Mouse (Mus musculus) limb, embryonic 10.5 days (tissue): ENCODE measurements at regions not wholly inside any gene's neighbourhood (a gene's known extent, or its start where the extent isn't known, plus 50 kb on each side); places are given as distances from the start of the nearest gene placed in this dataset.

ENCODE experiments used
- DNase-seq: peaks from one replicate; pipeline ENCODE4 v3.0.0-alpha.2; 2017; ENCODE audit warnings: low spot score
- H3K27ac ChIP-seq: fragments of 300-500 bp; sonication (generic); 2 replicates; pipeline ENCODE4 v1.5.1; 2016; ENCODE audit warnings: mild to moderate bottlenecking
- H3K27me3 ChIP-seq: fragments of 300-500 bp; sonication (generic); 2 replicates; pipeline ENCODE4 v1.6.1; 2016; ENCODE audit warnings: low read depth, mild to moderate bottlenecking; ENCODE audit not compliant: poor library complexity, severe bottlenecking
- H3K36me3 ChIP-seq: fragments of 300-500 bp; sonication (generic); 2 replicates; pipeline ENCODE4 v1.6.1; 2016; ENCODE audit warnings: mild to moderate bottlenecking, moderate library complexity
- H3K4me1 ChIP-seq: fragments of 300-500 bp; sonication (generic); 2 replicates; pipeline ENCODE4 v1.6.1; 2016
- H3K4me3 ChIP-seq: fragments of 300-500 bp; sonication (generic); 2 replicates; pipeline ENCODE4 v1.5.1; 2016; ENCODE audit warnings: mild to moderate bottlenecking, moderate library complexity
- H3K9me3 ChIP-seq: fragments of 300-500 bp; sonication (generic); replicated peaks from 2 replicates; pipeline ENCODE4 v1.6.1; 2016; ENCODE audit warnings: mild to moderate bottlenecking
- WGBS: fragments of 180-500 bp; shearing (Covaris S2); methylation state at CpG from one replicate; pipeline ENCODE4 v1.1.7; 2016; 5-methylcytosine and 5-hydroxymethylcytosine counted together

- H3K27me3 ChIP-seq, result no peaks in the 10 kb centered on the region
- H3K4me3 ChIP-seq, result no peak overlapping the region
- peak overlapping the region; percentile 83 for H3K27ac ChIP-seq
- peak; percentile 76 for DNase-seq
- peaks cover 21% of the 10 kb centered on the region for H3K4me1 ChIP-seq
- H3K36me3 ChIP-seq, result no peaks in the 10 kb centered on the region
- no peaks in the 10 kb centered on the region for H3K9me3 ChIP-seq
- 6% methylated on average over 5 of the region's 5 CpGs for WGBS
Observed at GRCm38 (mm10) chr5:133999698-134000097, 99.8 kb upstream of the Castor2 start.

DNA sequence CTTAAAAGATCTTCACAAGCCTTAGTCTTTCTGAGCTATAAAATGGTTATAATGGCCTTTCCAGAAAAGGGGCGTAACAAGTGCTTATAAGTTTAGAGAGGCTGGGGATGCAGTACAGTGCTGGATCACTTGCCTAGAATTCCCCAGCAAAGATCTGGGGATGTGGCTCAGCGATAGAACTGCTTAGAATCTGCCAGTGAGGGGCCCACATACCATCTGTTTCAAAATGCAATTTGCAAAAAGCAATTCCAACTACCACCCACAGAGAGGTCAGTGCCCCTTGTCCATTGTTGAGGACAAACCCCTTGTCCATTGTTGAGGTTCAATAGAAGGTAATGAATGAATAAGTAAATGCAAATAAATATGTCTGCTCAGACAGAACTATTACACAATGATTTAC is 107.5 kb upstream of the Castor2 start:
- WGBS, result 83% methylated on average over 2 of the region's 2 CpGs
- Histone ChIP-seq H3K27me3 (no peaks in the 10 kb centered on the region), H3K36me3 (no peaks in the 10 kb centered on the region), H3K9me3 (no peaks in the 10 kb centered on the region), H3K27ac (no peak overlapping the region), H3K4me1 (peaks cover 13% of the 10 kb centered on the region), H3K4me3 (no peak overlapping the region)
- DNase-seq, result no peak

DNA sequence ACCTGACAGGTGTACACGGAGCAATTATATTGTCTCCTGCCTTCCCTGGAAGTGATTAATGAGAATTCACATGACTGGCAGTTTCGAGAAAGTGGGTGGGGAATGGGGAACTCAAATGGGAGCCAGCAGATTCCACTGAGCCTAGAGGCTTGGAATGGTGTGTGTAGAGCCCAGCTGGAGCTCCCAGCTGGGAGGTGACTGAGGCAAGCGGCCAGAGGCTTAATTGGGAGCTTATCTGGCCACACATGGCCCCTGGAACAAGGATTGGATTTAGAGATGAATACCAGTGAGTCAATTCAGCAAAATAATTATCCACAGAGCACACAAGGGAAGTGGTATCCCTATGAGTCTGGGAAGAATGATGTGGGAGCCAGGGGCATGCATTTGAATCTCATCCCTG is 108.0 kb upstream of the Castor2 start:
- Histone ChIP-seq H3K27me3 (no peaks in the 10 kb centered on the region), H3K4me1 (peaks cover 18% of the 10 kb centered on the region), H3K27ac (no peak overlapping the region), H3K4me3 (no peak overlapping the region), H3K9me3 (no peaks in the 10 kb centered on the region), H3K36me3 (no peaks in the 10 kb centered on the region)
- no peak for DNase-seq
- 36% methylated on average over 3 of the region's 3 CpGs for WGBS

DNA sequence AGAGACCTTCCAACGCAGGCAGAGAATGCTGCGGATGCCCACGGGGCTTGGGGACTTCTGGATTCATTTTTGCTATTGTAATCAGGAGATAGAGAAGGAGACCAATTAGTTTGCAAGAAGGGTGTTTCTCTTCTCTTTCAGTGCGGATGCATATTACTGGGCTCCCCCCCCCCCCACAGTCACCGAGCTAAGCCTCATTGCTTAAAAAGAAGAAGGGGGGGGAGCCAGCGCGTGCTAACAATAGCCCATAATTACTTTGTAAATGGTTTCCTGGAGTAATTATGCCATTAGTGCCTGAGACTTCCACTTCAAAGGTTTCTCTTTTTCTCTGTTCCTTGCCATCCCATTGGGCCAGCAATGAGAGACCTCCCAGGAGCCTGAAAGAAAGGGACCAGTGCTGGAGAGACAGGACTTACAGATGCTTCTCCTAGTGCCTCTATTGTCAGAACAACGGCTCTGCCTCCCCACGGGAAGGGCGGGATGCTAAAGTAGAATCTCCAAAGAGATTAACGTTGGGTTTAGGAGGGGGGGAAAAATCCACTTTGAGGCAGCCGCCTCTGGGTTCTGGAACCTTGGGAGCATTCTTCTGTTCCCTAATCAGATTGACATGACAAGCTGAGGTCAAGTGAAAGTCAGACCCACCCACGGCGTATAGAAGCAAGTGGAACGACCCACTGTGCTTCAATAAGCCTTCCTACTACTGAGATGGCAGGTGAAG is 116.1 kb upstream of the Castor2 start:
- no peaks in the 10 kb centered on the region for H3K36me3 ChIP-seq
- DNase-seq, result no peak
- peaks cover 50% of the 10 kb centered on the region for H3K27me3 ChIP-seq
- no peaks in the 10 kb centered on the region for H3K9me3 ChIP-seq
- 4% methylated on average over 15 of the region's 15 CpGs for WGBS
- H3K4me1 ChIP-seq, result peaks cover 45% of the 10 kb centered on the region
- peak overlapping the region; percentile 16; the same call in 1 of the 2 replicates for H3K4me3 ChIP-seq
- H3K27ac ChIP-seq, result no peak overlapping the region

DNA sequence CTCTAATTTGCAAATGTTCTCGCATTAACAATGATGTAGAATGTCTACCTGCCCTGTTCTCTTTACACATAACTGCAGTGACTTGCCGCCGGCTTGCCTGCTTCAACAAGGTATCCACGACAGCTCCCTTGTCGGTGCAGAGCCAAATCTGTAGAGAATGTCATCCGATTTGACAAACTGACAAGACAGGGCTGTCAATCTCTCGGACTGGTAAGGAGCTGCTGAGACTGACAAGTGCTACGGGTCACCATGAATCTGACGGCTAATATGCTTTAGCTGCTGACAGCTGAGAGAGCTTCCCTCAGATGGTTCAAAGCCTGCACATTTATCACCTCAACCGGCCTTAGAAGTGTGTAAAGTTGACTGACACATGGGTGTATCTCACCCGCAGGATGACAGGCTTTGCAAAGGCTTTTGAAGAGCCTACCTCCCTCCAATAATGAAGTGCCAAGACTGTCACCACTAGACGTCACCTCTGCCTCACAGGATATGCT is 129.0 kb upstream of the Castor2 start:
- no peak overlapping the region for H3K4me3 ChIP-seq
- 68% methylated on average over 12 of the region's 12 CpGs for WGBS
- no peak for DNase-seq
- H3K9me3 ChIP-seq, result no peaks in the 10 kb centered on the region
- no peak overlapping the region for H3K27ac ChIP-seq
- no peaks in the 10 kb centered on the region for H3K4me1 ChIP-seq
- H3K36me3 ChIP-seq, result no peaks in the 10 kb centered on the region
- no peaks in the 10 kb centered on the region for H3K27me3 ChIP-seq

DNA sequence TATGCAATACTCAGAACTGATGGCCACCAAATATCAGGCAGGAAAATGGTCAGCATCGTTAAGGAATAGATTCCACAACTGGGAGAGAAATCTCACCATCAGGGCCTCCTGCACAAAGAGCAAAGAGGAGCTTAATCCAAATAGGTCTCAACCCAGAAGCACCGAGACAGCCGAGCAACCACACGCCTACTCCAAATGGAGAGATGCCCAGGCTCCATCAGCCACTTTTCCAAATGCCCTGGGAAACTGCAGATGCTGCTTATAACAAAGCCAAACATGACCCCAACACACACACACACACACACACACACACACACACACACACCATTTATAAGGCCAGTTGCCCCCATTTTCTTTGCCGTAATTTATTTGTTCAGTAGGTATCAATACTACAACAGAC is 136.2 kb upstream of the Castor2 start:
- 91% methylated on average over 5 of the region's 5 CpGs for WGBS
- Histone ChIP-seq H3K27me3 (no peaks in the 10 kb centered on the region), H3K4me3 (no peak overlapping the region), H3K27ac (no peak overlapping the region), H3K9me3 (no peaks in the 10 kb centered on the region), H3K4me1 (no peaks in the 10 kb centered on the region), H3K36me3 (no peaks in the 10 kb centered on the region)
- no peak for DNase-seq

- no peaks in the 10 kb centered on the region for H3K36me3 ChIP-seq
- no peaks in the 10 kb centered on the region for H3K27me3 ChIP-seq
- DNase-seq, result no peak
- WGBS, result 84% methylated on average over 3 of the region's 3 CpGs
- H3K27ac ChIP-seq, result no peak overlapping the region
- no peaks in the 10 kb centered on the region for H3K9me3 ChIP-seq
- no peaks in the 10 kb centered on the region for H3K4me1 ChIP-seq
- no peak overlapping the region for H3K4me3 ChIP-seq
Observed at GRCm38 (mm10) chr5:133940841-133941240, 158.7 kb upstream of the Castor2 start.

- Histone ChIP-seq H3K36me3 (no peaks in the 10 kb centered on the region), H3K4me3 (no peak overlapping the region), H3K27ac (no peak overlapping the region), H3K4me1 (no peaks in the 10 kb centered on the region), H3K9me3 (no peaks in the 10 kb centered on the region), H3K27me3 (no peaks in the 10 kb centered on the region)
- WGBS, result 92% methylated on average over 2 of the region's 2 CpGs
- no peak for DNase-seq
Observed at GRCm38 (mm10) chr5:133940030-133940429, 159.5 kb upstream of the Castor2 start.

DNA sequence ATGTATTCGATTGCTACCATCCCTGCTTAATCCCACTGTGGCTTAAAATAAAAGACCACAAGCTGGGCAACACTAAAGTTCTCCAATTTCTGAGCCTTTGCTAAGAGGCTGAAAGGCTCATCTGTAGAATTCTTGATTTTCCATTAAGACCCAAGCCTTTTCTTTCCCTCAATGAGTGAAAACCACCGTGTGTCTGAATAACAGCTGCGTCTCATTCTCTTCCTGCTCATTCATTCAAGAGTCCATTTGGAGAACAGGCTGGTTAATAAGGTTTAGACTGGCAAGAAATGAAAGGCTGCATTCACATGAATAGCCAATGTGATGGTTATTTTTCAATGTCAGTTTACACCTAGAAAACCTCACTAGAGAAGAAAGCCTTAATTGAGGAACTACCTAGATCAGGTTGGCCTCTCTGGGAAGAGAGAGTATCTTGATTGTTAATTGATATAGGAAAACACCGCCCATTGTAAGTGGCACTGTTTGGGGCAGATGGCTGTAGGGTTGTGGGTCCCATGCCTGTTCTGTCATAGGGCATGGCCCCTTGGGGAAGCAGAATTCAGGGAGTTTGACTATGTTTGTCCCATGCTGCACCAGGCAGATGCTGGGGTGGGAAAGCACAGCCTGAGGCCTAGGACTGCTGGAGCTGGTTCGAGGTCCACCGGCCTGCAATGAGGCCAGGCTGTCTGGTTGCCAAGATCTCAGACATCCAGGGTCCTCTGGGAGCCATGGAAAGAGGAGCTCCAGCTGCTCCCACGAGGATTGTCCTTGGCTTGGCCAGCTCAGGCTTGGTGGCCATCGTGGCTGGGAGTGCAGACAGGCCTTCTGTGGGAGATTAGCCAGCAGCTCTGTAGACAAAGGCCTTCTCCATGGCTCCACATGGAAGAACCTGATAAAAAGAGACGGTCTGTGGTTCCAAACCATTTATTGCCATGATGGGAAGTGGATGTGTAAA is 161.3 kb upstream of the Castor2 start:
- H3K4me3 ChIP-seq, result no peak overlapping the region
- no peaks in the 10 kb centered on the region for H3K36me3 ChIP-seq
- no peak overlapping the region for H3K27ac ChIP-seq
- no peaks in the 10 kb centered on the region for H3K9me3 ChIP-seq
- no peaks in the 10 kb centered on the region for H3K27me3 ChIP-seq
- 88% methylated on average over 9 of the region's 9 CpGs for WGBS
- DNase-seq, result no peak
- H3K4me1 ChIP-seq, result no peaks in the 10 kb centered on the region

GRCm38 (mm10) chr5:133935451-133935850 is 164.1 kb upstream of the Castor2 start:
- H3K4me1 ChIP-seq, result no peaks in the 10 kb centered on the region
- 93% methylated on average over 6 of the region's 6 CpGs for WGBS
- no peaks in the 10 kb centered on the region for H3K27me3 ChIP-seq
- H3K27ac ChIP-seq, result no peak overlapping the region
- no peaks in the 10 kb centered on the region for H3K9me3 ChIP-seq
- DNase-seq, result no peak
- H3K36me3 ChIP-seq, result no peaks in the 10 kb centered on the region
- H3K4me3 ChIP-seq, result no peak overlapping the region

GRCm38 (mm10) chr5:133935006-133935405 is 164.5 kb upstream of the Castor2 start:
- H3K36me3 ChIP-seq, result no peaks in the 10 kb centered on the region
- no peaks in the 10 kb centered on the region for H3K9me3 ChIP-seq
- no peaks in the 10 kb centered on the region for H3K4me1 ChIP-seq
- no peak overlapping the region for H3K27ac ChIP-seq
- no peak for DNase-seq
- no peak overlapping the region for H3K4me3 ChIP-seq
- 80% methylated on average over 6 of the region's 6 CpGs for WGBS
- H3K27me3 ChIP-seq, result no peaks in the 10 kb centered on the region

DNA sequence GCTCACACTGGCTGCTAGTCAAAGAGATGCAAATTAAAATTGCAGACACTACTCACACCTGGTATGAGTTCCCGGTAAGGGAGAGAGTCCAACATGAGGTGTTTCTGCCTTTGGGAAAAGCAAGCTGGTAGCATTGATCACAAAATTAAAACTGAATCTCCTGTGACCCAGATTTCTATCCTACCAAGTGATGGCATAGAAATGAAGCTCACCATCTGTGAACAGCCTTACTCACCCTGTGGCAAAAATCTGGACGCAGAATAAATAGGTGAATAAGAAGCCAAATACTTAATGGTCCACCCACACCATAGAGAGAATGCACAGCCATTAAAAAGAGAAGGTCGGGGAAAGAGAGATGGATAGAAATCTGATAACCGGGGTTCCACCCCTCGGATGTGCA is 169.4 kb upstream of the Castor2 start:
- H3K9me3 ChIP-seq, result no peaks in the 10 kb centered on the region
- H3K4me1 ChIP-seq, result no peaks in the 10 kb centered on the region
- no peaks in the 10 kb centered on the region for H3K36me3 ChIP-seq
- no peak for DNase-seq
- no peak overlapping the region for H3K4me3 ChIP-seq
- H3K27ac ChIP-seq, result no peak overlapping the region
- H3K27me3 ChIP-seq, result no peaks in the 10 kb centered on the region
- 88% methylated on average over 5 of the region's 5 CpGs for WGBS

DNA sequence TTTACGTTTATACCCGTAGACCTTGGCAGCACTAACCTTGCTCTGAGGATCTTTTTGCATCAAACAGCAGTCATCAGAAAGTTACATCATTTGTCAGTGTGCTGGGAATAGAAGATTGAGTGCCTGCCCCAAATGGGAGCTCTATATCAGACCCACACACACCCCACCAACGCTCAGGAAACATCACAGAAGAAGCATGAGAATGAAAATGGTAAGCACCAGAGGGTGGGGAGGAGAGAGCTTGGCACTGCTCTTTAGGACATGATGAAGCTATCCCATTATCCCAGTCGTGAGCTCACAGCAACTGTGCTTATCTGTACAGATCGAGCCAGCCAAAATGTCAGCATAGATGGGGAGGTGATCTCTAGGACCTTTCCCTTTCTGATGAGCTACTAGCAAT is 172.5 kb upstream of the Castor2 start:
- 89% methylated on average over 5 of the region's 5 CpGs for WGBS
- DNase-seq, result no peak
- Histone ChIP-seq H3K36me3 (no peaks in the 10 kb centered on the region), H3K27ac (no peak overlapping the region), H3K4me1 (no peaks in the 10 kb centered on the region), H3K27me3 (no peaks in the 10 kb centered on the region), H3K4me3 (no peak overlapping the region), H3K9me3 (no peaks in the 10 kb centered on the region)
